Mouse (Mus musculus) liver, embryonic 14.5 days (tissue): ENCODE data around the gene Cda. TPM values are rescaled to one million over a fixed set of nuclear protein-coding genes. Genes with fewer than 3 reads are reported as not detected.
A peak's percentile ranks its signal among the peaks of the same experiment; 100 is the strongest.

Experiments
- ATAC-seq: fragments of 200-750 bp; cut with Nextera tagmentation; 2 replicates; pipeline ENCODE4 v1.8.0; 2017; ENCODE audit warnings: moderate number of reproducible peaks, mild to moderate bottlenecking, moderate library complexity; ENCODE audit not compliant: insufficient read depth
- DNase-seq, 3 experiments: peaks; one replicate each; pipeline ENCODE4 v3.0.0-alpha.2; 2012 to 2013; ENCODE audit warnings: low read depth in 3 of 3, low spot score in 3 of 3
- H3K27ac ChIP-seq: fragments of 300-500 bp; sonication (generic); 2 replicates; pipeline ENCODE4 v1.5.1; 2014; ENCODE audit warnings: moderate library complexity, mild to moderate bottlenecking, control low read depth, inconsistent platforms
- H3K27me3 ChIP-seq: fragments of 300-500 bp; sonication (generic); 2 replicates; pipeline ENCODE4 v1.6.1; 2014; ENCODE audit warnings: mild to moderate bottlenecking, low read length, moderate library complexity; ENCODE audit not compliant: control insufficient read depth, insufficient read depth
- H3K36me3 ChIP-seq: fragments of 300-500 bp; sonication (generic); replicated peaks from 2 replicates; pipeline ENCODE4 v1.6.1; 2014; ENCODE audit warnings: low read depth; ENCODE audit not compliant: control insufficient read depth, insufficient read depth
- H3K4me1 ChIP-seq, 2 experiments: fragments of 200-500 bp in 1 of 2; fragments of 300-500 bp in 1 of 2; sonication (generic) in 1 of 2; replicated peaks; 2 replicates each; pipeline ENCODE4 v1.6.1; 2012 to 2014; ENCODE audit warnings: antibody characterized with exemption in 1 of 2, inconsistent platforms in 1 of 2, low read length in 1 of 2; ENCODE audit not compliant: control insufficient read depth in 2 of 2, insufficient read depth in 2 of 2
- H3K4me2 ChIP-seq: fragments of 300-500 bp; sonication (generic); 2 replicates; pipeline ENCODE4 v1.6.1; 2014; ENCODE audit warnings: low read depth, mild to moderate bottlenecking, control low read depth, moderate library complexity
- H3K4me3 ChIP-seq, 2 experiments: fragments of 200-500 bp in 1 of 2; fragments of 300-500 bp in 1 of 2; sonication (generic) in 1 of 2; 2 replicates each; pipeline ENCODE4 v1.5.1; 2012 to 2014; ENCODE audit warnings: low read depth in 2 of 2, low read length in 2 of 2, mild to moderate bottlenecking in 2 of 2, control low read depth in 1 of 2, inconsistent platforms in 1 of 2, moderate library complexity in 1 of 2; ENCODE audit not compliant: insufficient read depth in 1 of 2
- H3K9ac ChIP-seq: fragments of 300-500 bp; sonication (generic); replicated peaks from 2 replicates; pipeline ENCODE4 v1.6.1; 2014; ENCODE audit warnings: mild to moderate bottlenecking, control low read depth, moderate library complexity
- H3K9me3 ChIP-seq: fragments of 300-500 bp; sonication (generic); 2 replicates; pipeline ENCODE4 v1.6.1; 2016; ENCODE audit warnings: low read length, mixed read lengths; ENCODE audit not compliant: control insufficient read depth
- CTCF ChIP-seq: IDR thresholded peaks from 2 replicates; pipeline ENCODE4 v1.5.1; 2016; ENCODE audit warnings: antibody characterized with exemption, low read depth, control low read depth
- EP300 ChIP-seq: IDR thresholded peaks from 2 replicates; pipeline ENCODE4 v1.6.1; 2016; ENCODE audit warnings: antibody characterized with exemption, low read depth
- WGBS: fragments of 180-500 bp; shearing (Covaris S2); extraction: QIAGEN DNeasy Blood & Tissue Kit; methylation state at CpG from one replicate; pipeline ENCODE4 v1.1.7; 2014; ENCODE audit not compliant: insufficient replicate concordance; 5-methylcytosine and 5-hydroxymethylcytosine counted together
- polyA plus RNA-seq, 2 experiments: library from polyadenylated mRNA; depleted of rRNA in 1 of 2; stranded (reverse) in 1 of 2; unstranded in 1 of 2; fragments of >200 nt; fragmentation: Nextera tagmentation in 1 of 2; extraction: Ambion mirVana in 1 of 2; gene quantifications; 2 replicates each; pipeline versions ENCODE4 v1.2.1 to v1.2.3; 2012 to 2014

Gene Cda
- polyA plus RNA-seq, 2 experiments, result 2.6 to 3.7 TPM

- Histone ChIP-seq H3K27me3 (no peaks in the 10 kb centered on the region; the same call in 1 of the 2 replicates), H3K9me3 (no peaks in the 10 kb centered on the region), H3K4me3 (no peak overlapping the region), H3K4me1 (no peaks in the 10 kb centered on the region), H3K36me3 (no peaks in the 10 kb centered on the region), H3K27ac (no peak overlapping the region), H3K9ac (no peak overlapping the region), H3K4me2 (no peak overlapping the region)
- TF ChIP-seq CTCF, result no peak
- TF ChIP-seq EP300, result no peak
- no peak for ATAC-seq
- 25% methylated on average over 5 of the region's 5 CpGs for WGBS
- no peak for DNase-seq
Observed at GRCm38 (mm10) chr4:138411011-138411410, 43.2 kb upstream of the Cda start.

- 22% methylated on average over 12 of the region's 13 CpGs for WGBS
- Histone ChIP-seq H3K36me3 (no peaks in the 10 kb centered on the region), H3K9ac (no peak overlapping the region), H3K4me1 (no peaks in the 10 kb centered on the region), H3K27ac (no peak overlapping the region), H3K4me3 (no peak overlapping the region), H3K4me2 (no peak overlapping the region), H3K27me3 (no peaks in the 10 kb centered on the region), H3K9me3 (no peaks in the 10 kb centered on the region)
- ATAC-seq (no peak), DNase-seq (no peak)
- TF ChIP-seq CTCF (no peak), EP300 (no peak)
Observed at GRCm38 (mm10) chr4:138407479-138408194, 39.8 kb upstream of the Cda start.

- Histone ChIP-seq H3K4me2 (no peak overlapping the region), H3K27ac (no peak overlapping the region), H3K9ac (no peak overlapping the region), H3K4me3 (no peak overlapping the region), H3K9me3 (no peaks in the 10 kb centered on the region), H3K36me3 (no peaks in the 10 kb centered on the region), H3K27me3 (no peaks in the 10 kb centered on the region), H3K4me1 (no peaks in the 10 kb centered on the region)
- TF ChIP-seq EP300 (no peak), CTCF (peak; percentile 90)
- DNase-seq (no peak), ATAC-seq (no peak)
- WGBS, result 3% methylated on average over 2 of the region's 2 CpGs
Observed at GRCm38 (mm10) chr4:138404806-138405205, 37.0 kb upstream of the Cda start.

DNA sequence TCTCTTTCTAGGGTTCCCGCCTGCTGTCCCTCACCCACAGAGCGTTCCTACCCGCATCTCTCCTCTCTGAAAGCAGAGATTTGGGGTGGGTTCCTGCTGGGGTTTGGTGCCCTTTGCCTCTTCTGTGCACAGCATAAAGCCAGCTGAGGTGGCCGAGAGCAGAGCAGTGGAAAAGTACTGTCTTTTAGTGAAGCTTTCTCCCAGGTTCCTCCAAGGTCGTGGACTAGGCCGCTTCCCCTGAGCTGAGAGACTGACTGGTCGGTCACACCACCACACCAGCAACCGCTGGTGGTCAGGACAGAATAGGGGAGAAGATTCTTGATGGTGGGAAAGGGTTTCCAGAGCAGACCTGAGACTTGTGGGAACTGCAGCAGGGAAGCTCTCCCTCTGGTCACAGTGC is 28.9 kb upstream of the Cda start:
- WGBS, result 6% methylated on average over 8 of the region's 8 CpGs
- Histone ChIP-seq H3K4me2 (no peak overlapping the region), H3K9ac (no peak overlapping the region), H3K4me1 (no peaks in the 10 kb centered on the region), H3K27ac (no peak overlapping the region), H3K4me3 (no peak overlapping the region), H3K36me3 (no peaks in the 10 kb centered on the region), H3K9me3 (no peaks in the 10 kb centered on the region), H3K27me3 (peaks cover 39% of the 10 kb centered on the region)
- TF ChIP-seq CTCF, result no peak
- ATAC-seq (no peak), DNase-seq (no peak)

DNA sequence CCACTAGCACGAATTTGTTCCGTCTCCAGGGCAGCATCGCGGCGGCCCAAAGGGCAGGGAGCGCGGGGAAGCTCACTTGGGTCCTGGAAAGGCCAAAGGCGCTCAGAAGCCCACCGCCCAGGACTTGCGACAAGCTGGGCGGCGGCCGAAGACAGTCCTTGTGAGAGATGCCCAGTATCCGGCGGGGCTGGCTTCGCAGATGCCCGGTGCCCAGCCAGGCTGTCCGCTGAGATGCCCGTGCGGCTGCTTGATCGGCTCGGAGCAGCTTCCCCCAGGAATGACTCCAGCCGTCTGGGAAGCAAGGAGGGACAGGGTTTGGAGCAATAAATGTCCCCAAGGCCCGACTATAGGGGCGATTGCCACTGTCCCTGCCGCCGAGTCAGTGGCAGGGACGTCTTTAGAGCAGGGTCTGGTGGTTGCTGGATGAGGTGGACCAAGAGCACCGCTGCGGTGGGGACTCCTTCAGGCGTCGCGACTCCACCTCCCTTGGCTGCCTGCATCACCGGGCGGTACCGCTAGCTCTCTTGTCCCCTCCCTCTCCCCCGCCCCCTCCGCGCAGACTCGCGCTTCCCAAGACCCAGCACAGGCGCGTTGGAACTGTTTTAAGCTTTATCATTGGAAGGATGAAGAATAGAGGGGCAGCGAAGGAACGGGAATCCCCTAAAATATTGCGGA is 28.3 kb upstream of the Cda start, which contains the start of gene Fam43b:
Fam43b (minus strand) TSS at position 558 of the 675 bp plus-strand sequence.
- H3K4me1 ChIP-seq, result no peaks in the 10 kb centered on the region
- H3K4me2 ChIP-seq, result no peak within 1 kb of the TSS
- H3K36me3 ChIP-seq, result no peaks in the 10 kb centered on the region
- H3K9ac ChIP-seq, result no peak within 1 kb of the TSS
- H3K27ac ChIP-seq, result no peak within 1 kb of the TSS
- DNase-seq, result no peak
- WGBS, result 2% methylated on average over 46 of the region's 46 CpGs
- peaks cover 39% of the 10 kb centered on the region for H3K27me3 ChIP-seq
- no peak for ATAC-seq
- no peak within 1 kb of the TSS for H3K4me3 ChIP-seq
- TF ChIP-seq CTCF (no peak), EP300 (no peak)
- no peaks in the 10 kb centered on the region for H3K9me3 ChIP-seq
